Mouse (Mus musculus) T-cell, adult 2 months (primary cell): ENCODE results near the gene G3bp2.
A peak's percentile ranks its signal among the peaks of the same experiment; 100 is the strongest.
"Not testable (repeated sequence)": the region's sequence is repeated elsewhere in the genome, so short reads cannot be mapped to it uniquely, and the experiment has no call there.

ENCODE experiments used
- DNase-seq: peaks from one replicate; pipeline ENCODE4 v3.0.0; 2022; ENCODE audit warnings: low spot score

Gene G3bp2

DNA sequence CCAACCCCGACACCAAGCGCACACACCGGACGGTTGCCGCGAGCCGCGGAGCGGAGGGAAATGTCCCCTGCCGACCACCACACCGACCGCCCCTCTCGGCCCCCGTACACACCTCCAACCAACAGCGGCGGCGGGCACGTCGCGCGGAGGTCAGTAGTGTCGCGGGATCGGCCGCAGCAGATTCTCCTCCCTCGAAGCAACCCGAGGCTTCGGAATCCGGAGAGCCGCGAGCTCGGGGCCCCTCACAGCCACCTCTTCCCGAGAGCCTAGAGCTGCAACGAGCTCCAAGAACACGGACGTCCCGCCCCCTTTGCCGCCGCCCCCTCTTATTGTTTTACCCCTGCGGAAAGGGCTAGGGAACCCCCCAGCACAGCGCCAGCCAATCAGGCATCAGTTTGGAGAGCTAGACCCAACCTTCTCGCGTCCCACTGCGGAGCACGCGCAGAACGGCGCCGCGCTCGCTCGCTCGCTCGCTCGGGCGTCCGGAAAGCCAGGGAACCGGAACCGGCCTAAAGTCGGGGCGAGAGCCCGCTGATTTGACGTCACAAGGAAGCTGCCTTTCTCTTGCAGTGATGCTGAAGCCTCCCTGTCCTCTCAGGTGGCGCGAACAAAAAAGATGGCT is at the start of gene G3bp2:
Gene G3bp2 (minus strand): TSS at position 303 of the 622 bp plus-strand sequence.
- peak; percentile 97 for DNase-seq

DNA sequence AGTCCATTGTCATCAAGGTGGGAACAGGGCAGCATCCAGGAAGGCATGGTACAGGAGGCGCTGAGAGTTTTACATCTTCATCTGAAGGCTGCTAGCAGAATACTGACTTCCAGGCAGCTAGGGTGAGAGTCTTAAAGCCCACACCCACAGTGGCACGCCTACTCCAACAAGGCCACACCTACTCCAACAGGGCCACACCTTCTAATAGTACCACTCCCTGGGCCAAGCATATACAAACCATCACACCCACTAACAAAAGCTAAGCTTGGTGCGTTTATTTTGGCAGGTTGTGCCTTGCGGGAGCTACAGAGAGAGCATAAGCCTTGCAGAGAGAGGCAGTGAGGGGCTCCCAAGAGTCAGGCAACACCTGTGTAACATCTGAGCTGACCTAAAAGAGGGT is 49.5 kb upstream of the G3bp2 start:
- not testable (repeated sequence) for DNase-seq

DNA sequence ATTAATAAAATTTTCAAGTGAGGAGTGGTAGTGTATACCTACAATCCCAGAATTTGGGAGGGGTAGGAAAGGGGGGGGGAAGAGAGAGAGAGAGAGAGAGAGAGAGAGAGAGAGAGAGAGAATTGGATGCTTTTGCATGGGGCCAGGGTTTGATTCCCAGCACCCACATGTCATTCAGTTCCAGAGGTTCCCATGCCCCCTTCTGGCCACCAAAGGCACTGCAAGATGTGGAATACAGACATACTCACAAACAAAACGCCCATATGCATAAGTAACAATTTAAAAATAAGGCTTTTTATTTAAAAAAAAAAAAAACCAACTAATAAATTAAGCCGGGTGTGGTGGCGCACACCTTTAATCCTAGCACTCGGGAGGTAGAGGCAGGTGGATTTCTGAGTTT is 48.6 kb upstream of the G3bp2 start:
- no peak for DNase-seq

DNA sequence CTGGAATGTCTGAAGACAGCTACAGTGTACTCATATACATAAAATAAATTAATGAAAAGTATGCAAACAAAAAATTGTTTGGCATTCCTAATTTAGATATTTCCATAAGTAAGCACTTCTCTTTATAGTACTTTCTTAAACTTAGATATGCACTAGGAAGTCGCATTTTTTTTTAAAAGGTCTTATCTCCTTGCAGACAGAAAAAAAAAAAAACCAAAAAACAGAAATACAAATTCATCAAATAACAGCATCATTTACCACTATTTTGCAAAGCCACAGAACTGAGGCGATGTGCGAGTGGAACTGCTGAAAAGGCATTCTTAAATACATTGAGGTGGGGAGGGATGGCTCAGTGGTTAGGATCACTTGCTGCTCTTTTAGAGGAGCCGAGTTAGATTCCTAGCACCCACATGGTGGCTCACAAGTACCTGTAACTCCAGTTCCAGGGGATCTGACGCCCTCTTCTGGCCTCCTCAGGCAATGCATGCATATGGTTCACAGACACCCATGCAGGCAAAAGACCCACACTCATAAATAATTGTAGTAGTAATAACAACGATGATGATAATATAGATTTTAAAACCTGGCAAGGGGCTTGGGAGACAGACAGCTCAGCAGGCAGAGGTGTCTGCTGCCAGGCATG is 46.6 kb upstream of the G3bp2 start:
- no peak for DNase-seq

DNA sequence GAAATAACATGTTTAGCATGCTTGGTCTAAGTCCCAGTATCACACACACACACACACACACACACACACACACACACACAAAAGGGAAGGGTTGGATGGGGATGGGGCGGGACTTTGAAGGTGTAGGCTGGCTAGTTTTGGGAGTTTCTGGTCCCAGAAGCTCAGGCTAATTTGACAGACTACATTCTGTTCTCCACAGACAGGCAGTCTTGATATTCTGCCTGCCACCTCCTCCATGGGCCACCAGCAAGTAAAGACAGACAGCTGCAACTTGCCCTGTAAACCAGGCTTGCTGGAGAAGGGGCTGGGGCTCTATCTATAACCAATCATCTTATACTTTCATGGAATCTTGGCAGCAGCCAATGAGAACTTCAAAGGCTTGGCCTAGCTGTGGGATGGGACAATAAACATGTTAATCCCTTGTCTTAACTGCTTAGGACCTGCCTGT is 45.8 kb upstream of the G3bp2 start:
- DNase-seq, result no peak

DNA sequence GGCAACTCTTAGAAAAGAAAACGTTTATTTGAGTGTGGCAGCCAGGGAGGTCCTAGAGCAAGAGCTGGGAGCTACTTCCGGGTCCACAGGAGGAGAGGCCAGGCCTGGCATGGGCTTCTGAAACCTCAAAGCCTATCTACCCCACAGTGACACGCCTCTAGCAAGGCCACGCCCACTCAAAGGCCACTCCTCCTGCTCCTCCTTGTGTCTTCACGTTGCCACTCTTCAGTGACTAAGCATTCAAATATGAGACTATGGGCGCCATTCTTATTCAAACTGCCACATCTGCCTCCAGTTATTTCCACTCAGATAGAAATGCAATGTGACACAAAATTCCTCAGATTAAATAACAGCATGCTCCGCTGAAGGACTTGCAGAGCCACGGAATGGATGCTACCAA is 45.1 kb upstream of the G3bp2 start:
- peak; percentile 28 for DNase-seq

DNA sequence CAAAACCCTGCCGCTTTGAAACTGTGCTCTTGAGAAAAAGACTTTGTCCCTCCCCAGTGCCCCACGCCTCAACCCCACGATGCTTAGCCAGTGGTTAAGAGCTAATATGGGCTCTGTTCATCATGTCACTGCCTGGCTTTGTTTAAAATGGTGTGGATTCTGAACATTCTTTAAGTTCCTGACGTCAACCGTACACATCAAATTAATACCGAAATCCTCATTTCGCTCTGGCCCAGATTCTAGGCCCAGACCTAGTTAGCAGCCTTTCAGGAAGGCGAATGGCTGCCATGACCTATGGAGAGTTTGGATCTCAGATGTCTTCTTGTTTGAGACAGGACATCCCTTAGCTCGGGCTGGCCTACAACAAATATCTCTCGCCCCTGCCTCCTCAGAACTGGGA is 44.2 kb upstream of the G3bp2 start:
- DNase-seq, result no peak

DNA sequence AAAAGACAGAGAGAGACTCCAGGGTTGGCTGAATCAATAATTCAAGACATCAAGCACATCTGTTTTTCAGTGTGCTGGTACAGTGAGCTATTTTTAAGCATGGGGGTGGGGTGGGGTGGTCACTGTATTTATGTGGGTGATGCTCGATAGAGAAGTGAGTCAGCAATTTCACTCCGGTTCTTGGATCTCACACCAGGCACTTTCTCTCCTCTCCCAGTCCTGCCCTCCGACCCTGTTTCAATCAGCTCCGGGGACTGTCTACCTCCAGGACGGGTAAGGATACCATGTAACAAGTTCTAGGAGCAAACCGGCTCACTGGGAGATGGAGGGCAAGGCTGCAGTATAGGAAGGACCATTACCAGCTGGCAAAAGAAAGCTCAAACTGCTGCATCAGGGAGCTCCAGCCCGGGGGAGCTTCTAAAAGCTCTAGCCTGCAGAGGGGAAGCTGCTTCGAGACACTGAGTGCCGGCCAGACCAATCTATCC is 43.7 kb upstream of the G3bp2 start:
- DNase-seq, result no peak

DNA sequence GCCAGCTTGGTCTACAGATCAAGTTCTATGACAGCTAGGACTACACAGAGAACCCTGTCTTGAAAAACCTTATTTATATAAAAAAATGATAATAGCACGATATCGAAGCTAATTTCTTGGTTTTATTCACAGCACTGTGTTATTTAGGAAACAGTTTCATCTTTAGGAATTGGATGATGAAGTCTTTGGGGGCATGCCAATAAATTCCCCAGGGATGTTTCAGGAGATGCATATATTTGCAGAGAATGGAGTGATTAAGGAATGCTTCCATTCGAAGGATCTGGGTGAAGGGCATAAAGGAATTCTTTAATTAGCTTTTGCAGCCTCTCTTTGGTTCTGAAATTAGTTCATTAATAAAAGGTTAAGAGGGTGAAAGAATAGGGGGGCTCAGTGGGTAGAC is 41.9 kb upstream of the G3bp2 start:
- no peak for DNase-seq

DNA sequence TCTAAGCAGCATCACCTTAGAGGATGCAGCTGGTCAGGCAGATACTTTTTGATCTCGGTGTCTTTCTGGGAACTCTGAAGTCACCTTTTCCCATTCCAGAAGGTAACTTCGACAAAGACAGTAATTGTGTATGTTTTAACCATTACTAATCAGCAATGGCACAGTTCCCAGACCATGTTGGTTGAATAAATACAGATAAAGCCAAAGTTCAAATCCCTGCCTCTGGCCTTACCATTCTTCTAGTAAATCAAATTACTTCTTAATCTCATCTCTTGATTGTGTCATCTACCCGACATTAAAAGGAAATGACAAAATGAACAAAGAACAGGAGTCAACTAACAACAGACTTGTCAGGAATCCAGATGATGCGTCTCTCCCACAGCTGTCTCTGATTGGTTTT is 38.1 kb upstream of the G3bp2 start:
- DNase-seq, result no peak

DNA sequence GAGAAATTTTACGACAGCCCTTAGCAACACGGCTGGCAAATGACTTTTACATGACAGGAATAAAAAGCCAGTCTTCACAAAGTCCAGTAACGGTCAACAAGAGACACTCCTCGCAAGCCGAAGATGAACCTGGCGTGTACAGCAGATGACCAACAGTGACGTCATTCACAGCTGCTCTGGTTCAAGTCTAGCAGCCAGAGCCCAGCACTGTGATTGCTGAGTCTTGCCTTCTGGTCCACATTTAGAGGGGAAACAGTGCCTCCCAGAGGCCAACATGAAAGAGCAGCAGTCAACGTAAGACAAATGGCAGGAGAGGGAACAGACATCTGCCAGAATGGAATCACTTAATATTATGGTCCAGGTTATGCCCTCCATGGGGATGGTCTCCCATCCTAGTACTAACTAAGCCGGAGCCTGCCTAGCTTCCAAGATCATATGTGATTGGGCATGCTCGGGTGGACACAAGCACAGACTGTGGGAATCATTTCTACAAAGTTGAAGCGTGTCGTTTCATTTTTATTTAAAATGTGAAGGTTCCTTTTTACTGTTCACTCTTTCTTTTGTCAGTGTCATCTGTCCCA is 34.4 kb upstream of the G3bp2 start:
- DNase-seq, result peak; percentile 68

DNA sequence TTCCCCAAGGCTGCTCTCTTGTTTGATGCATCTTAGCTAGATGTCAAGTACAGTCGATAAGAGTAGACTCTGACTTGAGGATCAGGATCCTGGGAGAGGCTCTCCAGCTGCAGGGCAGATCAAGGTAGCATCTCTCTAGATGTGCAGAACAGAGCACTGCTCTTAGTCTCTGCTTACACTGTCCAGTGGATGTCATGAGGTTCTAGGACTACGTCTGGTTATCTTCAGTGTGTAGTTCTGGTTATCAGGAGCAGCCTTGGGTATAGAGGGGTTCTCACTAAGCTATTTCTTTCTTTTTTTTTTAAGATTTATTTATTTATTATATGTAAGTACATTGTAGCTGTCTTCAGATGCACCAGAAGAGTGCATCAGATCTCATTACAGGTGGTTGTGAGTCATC is 31.4 kb upstream of the G3bp2 start:
- DNase-seq, result no peak

DNA sequence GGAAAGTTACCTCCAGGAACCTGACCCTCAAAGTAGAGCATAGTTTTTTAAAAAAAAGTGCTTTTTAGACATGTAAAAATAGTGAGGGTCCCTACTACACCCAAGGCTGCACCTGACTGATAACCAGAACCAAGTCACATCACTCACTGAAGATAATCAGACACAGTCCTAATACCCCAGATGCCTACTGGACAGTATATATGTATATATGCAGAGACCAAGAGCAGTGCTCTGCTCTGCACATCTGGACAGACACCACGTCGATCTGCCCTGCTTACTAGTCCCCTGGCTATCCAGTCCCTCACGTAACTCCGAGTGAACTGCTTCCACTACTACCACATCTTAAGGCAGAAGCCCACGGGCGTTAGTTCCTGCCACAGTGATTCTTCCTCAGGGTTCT is 30.7 kb upstream of the G3bp2 start:
- no peak for DNase-seq

DNA sequence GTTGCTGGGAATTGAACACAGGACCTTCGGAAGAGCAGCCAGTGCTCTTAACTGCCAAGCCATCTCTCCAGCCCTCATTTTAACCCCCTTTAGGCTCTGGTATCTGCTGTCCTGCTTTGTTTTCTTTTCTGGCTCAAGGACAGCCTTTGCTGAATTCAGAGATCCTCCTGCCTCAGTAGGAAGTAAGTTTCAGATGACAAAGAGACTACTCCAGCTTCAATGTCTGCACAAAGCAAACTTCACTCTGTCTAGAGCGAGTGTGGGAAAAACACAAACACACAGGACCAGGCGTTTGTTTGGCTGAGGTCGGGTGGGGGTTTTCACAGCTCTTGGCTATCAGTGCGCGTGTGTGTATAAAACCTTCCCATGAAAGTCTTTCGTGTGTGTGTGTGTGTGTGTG is 30.0 kb upstream of the G3bp2 start:
- DNase-seq, result no peak

DNA sequence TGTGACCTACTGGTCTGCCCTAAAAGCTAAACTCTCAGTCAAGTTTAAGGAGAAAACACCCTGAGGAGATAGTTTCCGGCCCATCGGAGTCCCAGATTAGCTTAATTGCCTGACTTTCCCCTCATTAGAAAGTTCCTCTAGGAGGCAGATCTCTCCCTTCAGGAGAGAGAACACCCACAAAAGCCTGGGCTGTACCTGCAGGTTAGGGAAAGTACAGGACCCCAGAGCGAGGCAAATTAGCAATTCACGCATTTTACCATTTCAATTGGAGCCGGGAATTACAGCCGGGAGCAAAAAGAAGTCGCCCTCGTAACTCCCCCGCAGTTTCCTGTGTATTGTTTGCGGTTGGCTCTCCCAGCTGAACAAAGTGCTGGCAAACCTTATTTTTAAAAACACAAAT is 29.1 kb upstream of the G3bp2 start:
- DNase-seq, result no peak

DNA sequence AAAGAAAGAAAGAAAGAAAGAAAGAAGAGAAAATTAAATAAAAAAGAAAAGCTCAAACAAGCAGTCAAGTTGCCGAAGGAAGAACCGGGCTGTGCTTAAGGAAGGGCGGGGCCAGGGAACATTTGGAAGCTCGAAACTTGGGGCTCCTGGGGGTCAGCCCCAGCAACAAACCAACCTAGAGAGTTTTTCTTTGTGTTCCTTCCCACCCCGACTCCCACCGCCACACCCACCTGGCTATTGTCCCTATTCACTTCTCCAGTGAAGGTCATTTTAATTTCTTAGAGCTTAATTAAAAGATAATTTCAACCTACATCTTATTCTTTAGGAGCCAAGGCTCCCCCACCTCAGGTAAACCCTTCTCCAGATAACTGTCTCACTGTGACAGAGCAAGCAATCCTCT is 28.7 kb upstream of the G3bp2 start:
- no peak for DNase-seq

DNA sequence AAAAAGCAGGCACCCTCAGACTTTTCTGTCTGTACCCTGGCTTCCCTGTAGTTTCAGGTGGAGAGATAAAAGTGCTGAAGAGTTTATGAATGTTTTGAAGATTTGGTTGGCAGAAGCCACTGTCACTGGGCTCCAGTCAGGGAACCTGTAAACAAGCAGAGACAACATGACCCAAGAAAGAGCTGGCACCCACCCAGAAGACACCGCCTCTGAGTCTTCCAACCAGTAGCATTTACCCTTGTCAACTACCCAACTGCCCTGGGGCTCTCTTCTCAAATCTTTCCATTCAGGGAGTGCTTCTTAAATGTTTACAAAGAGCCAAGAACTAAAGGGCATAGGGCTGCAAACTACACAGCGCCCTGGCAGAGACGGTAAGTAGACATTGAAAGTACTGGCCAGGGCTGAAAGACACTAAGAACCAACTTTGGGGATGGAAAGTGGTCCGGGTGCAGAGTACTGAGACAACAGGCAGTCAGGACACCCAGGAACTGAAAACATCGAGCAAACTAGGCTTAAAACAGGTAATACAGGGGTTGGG is 27.4 kb upstream of the G3bp2 start:
- no peak for DNase-seq

DNA sequence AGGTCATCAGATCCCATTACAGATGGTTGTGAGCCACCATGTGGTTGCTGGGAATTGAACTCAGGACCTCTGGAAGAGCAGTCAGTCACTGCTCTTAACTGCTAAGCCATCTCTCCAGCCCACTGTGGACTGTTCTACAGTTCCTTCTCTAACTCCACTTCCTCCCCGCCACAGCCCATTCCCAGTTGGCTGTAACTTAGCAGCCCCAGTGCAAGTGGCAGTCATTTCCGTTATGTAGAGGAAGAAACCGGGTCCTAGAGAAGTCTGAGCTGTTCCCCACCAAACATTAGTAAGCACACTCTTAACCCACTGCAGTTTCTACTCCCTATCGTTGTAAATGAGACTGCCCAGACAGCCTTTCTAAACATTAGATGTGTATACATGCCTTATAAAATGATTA is 23.8 kb upstream of the G3bp2 start:
- no peak for DNase-seq

DNA sequence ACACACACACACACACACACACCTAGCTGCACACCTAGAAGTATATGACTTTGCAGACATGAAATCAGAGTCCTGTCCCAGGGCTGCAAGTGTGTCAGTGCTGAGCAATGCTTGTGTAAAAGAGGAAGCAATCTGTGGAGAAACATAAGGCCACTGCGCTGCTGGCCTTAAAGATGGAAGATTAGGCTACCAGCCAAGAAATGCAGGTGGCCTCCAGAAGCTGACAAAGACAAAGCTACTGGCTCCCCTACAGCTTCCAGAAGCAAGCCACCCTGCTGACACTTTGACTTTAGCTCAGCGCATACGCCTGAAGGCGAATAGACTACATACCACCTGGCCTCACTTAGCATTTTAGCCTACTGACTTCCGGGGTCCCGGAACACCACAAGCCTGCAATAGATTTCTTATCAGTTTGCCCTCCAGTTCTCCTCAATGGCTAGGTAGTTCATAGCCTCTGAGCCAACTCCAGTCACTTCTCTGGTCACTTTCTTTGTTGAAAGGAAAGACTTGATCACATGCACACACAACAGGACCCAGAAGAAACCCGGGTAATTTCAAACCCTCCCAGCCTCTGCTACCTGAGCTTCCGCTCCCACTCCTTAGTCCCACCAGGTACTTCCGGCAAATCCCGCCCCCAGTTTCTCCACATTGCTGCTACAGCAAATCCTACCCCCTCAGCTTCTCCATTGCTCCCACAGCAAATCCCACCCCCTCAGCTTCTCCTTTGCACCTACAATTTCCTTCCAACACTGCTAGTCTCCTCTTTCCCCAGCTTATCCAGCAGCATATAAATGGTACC is 23.0 kb upstream of the G3bp2 start:
- DNase-seq, result no peak

DNA sequence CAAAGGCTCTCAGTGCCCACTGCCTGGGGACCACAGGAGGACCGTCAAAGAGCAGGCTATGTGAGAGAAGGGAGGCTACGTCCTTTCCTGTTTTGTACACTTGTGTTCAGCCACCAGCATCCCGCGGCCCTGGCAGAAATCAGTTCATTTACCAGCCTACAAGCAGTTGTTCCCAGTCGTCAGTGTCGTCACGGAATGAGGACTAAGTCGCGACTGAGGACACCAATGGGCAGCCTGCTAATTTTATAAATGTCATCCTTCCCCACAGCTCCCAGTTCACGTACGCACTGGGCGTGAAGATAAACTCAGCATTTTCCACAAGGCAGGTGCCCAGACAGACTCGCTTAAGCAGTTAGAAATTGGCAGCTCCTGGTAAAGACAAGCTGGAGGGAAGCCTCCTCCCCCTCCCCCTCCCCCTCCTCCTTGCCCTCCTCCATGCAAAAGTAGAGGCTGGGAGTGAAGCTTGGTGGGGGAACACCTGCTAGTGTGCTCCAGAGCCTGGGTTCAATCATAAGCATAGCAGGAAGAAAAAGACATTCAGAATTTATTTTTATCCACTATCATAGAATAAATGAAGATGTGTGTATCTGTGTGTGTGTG is 20.4 kb upstream of the G3bp2 start:
- DNase-seq, result no peak

DNA sequence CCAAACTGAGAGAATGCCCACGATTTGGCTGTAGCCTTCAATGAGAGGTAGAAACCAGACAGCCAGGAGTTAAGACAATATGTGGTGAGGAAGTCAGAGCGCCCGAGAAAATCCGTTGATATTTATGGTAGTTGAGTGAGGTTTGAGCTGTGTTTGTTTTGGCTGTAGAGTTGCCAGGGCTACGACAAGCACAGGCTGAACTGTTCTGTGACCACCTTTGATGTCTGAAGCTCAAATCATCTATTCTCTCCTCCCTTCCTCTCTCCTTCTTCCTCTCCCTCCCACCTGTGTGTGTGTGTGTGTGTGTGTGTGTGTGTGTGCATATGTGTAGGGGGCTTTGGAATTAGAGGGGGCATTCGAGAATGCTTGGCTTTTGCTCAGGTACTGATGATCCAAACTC is 19.5 kb upstream of the G3bp2 start:
- DNase-seq, result peak; percentile 79

DNA sequence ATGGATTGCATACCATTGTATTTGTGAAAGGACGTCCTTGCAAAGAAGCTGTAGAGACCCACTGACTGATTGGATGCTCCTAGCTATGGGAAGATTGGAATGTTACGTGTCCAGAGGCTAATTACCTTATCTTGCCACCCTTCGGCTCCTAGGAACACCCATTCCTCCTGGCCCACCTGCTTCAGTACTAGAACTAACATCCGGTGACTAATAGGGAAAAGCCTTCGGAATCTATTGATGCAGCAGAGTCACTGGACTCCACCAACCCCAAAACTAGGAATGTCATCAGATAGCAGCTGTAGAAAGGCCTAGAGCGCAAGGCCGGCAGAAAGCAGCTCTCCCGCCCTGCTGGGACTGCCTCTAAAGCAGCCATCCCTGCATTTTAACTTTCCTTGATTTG is 18.1 kb upstream of the G3bp2 start:
- no peak for DNase-seq
